In genomic region chr4:155065970-155066833, GRCm38 (mm10) we compare ENCODE assay signal across 8 mouse cellular contexts. TPM values are rescaled to one million over a fixed set of nuclear protein-coding genes. Genes with fewer than 3 reads are reported as not detected.
DNase-seq lines count a peak whose midpoint lies in the region; ATAC-seq and TF ChIP-seq lines count a peak whose summit lies in the region.

No protein-coding gene starts in this region.

- no peak overlapping the region for H3K27ac ChIP-seq in cortical plate, adult 2 months (ENCODE audit: insufficient read depth, low read length)

- peak overlapping the region; percentile 53; the same call in 1 of the 2 replicates for H3K4me3 ChIP-seq in cortical plate, adult 2 months (ENCODE audit: insufficient read depth, low read length)

- H3K4me1 ChIP-seq in cortical plate, adult 2 months (ENCODE audit: control insufficient read depth, insufficient read depth, low read length) = peaks cover 2% of the 10 kb centered on the region

- ATAC-seq in megakaryocyte progenitor cell, adult 5-6 weeks (replicated peaks; ENCODE audit: poor library complexity) = peak; percentile 58

- TF ChIP-seq CTCF in cortical plate, adult 2 months (IDR thresholded peaks at IDR 0.05; ENCODE audit: extremely low read depth, insufficient read depth, low read length) = peak; percentile 87

- no peak for TF ChIP-seq POLR2A in cortical plate, adult 2 months (IDR thresholded peaks at IDR 0.05; ENCODE audit: extremely low read depth, insufficient read depth, low read length)

- DNase-seq in adipocyte (ENCODE audit: low spot score) = peak; percentile 96
- peak; percentile 79 to 80 for DNase-seq in gastrocnemius, adult 8-10 months (ENCODE audit: low spot score in 2 of 2)
- peak; percentile 95 for DNase-seq in induced T-regulatory cell, adult 2 months (ENCODE audit: low read depth)
- DNase-seq in left cerebral cortex, adult 9 months (ENCODE audit: low spot score in 2 of 2) = peak; percentile 74 to 96
- peak; percentile 89 for DNase-seq in right cerebral cortex, postnatal 14 days
- DNase-seq in yolk sac, embryonic 10.5 days (ENCODE audit: low spot score) = peak; percentile 82

RNA-seq across cellular contexts. Expression of gene Pex10, which starts 0.6 kb away (rescaled TPM):
- 17.8 and 19.5 TPM in 2 replicates for polyA plus RNA-seq in cortical plate, adult 2 months (2012; rRNA removed)
- total RNA-seq in gastrocnemius, adult 8-10 months (2022) = 10 to 100 TPM; 10.4 to 12.4 (median 11.4) TPM
- 5.5 and 6.0 TPM in 2 replicates for total RNA-seq in megakaryocyte progenitor cell, adult 5-6 weeks (2015)
- total RNA-seq in megakaryocyte progenitor cell, adult 5-6 weeks (2017) = 13.8 and 18.8 TPM in 2 replicates

RNA-seq across cellular contexts. Expression of gene Plch2, which starts 9.6 kb away (rescaled TPM):
- polyA plus RNA-seq in cortical plate, adult 2 months (2012; rRNA removed) = 66.4 and 70.6 TPM in 2 replicates
- under 1 TPM in 3 of 4 experiments, not detected in 1; 0.13 to 0.73 (median 0.15) TPM for total RNA-seq in gastrocnemius, adult 8-10 months (2022)
- not detected in 2 replicates for total RNA-seq in megakaryocyte progenitor cell, adult 5-6 weeks (2015)
- not detected in 2 replicates for total RNA-seq in megakaryocyte progenitor cell, adult 5-6 weeks (2017)

RNA-seq across cellular contexts. Expression of gene Rer1, which starts 20.0 kb away (rescaled TPM):
- 81.8 and 86.9 TPM in 2 replicates for polyA plus RNA-seq in cortical plate, adult 2 months (2012; rRNA removed)
- 10 to 100 TPM; 52.2 to 64.6 (median 59.8) TPM for total RNA-seq in gastrocnemius, adult 8-10 months (2022)
- total RNA-seq in megakaryocyte progenitor cell, adult 5-6 weeks (2015) = 123 and 145 TPM in 2 replicates
- 118 and 126 TPM in 2 replicates for total RNA-seq in megakaryocyte progenitor cell, adult 5-6 weeks (2017)

RNA-seq across cellular contexts. Expression of gene Morn1, which starts 20.2 kb away (rescaled TPM):
- polyA plus RNA-seq in cortical plate, adult 2 months (2012; rRNA removed) = 12.4 and 16.0 TPM in 2 replicates
- total RNA-seq in gastrocnemius, adult 8-10 months (2022) = 1 to 10 TPM; 1.2 to 2.1 (median 1.4) TPM
- 0.47 and 0.81 TPM in 2 replicates for total RNA-seq in megakaryocyte progenitor cell, adult 5-6 weeks (2015)
- total RNA-seq in megakaryocyte progenitor cell, adult 5-6 weeks (2017) = 1.7 and 3.6 TPM in 2 replicates
